Mouse (Mus musculus) forebrain, embryonic 16.5 days (tissue): ENCODE results near the gene Dpep2nb. TPM values are rescaled to one million over a fixed set of nuclear protein-coding genes. Genes with fewer than 3 reads are reported as not detected.
A peak's percentile ranks its signal among the peaks of the same experiment; 100 is the strongest.

Experiments used
- ATAC-seq: fragments of 200-750 bp; cut with Nextera tagmentation; 2 replicates; pipeline ENCODE4 v1.8.0; 2017; ENCODE audit warnings: mild to moderate bottlenecking, moderate library complexity
- H3K27ac ChIP-seq: fragments of 300-500 bp; sonication (generic); 2 replicates; pipeline ENCODE4 v1.5.1; 2014; ENCODE audit warnings: low read length, control low read depth
- H3K27me3 ChIP-seq: fragments of 300-500 bp; sonication (generic); replicated peaks from 2 replicates; pipeline ENCODE4 v1.6.1; 2014; ENCODE audit warnings: low read length; ENCODE audit not compliant: control insufficient read depth, insufficient read depth
- H3K36me3 ChIP-seq: fragments of 300-500 bp; sonication (generic); 2 replicates; pipeline ENCODE4 v1.6.1; 2014; ENCODE audit not compliant: control insufficient read depth, insufficient read depth
- H3K4me1 ChIP-seq: fragments of 300-500 bp; sonication (generic); replicated peaks from 2 replicates; pipeline ENCODE4 v1.6.1; 2014; ENCODE audit warnings: low read length; ENCODE audit not compliant: control insufficient read depth, insufficient read depth
- H3K4me2 ChIP-seq: fragments of 300-500 bp; sonication (generic); 2 replicates; pipeline ENCODE4 v1.6.1; 2014; ENCODE audit warnings: mild to moderate bottlenecking, low read length, control low read depth
- H3K4me3 ChIP-seq: fragments of 300-500 bp; sonication (generic); replicated peaks from 2 replicates; pipeline ENCODE4 v1.5.1; 2014; ENCODE audit warnings: mild to moderate bottlenecking, low read length, control low read depth
- H3K9ac ChIP-seq: fragments of 300-500 bp; sonication (generic); replicated peaks from 2 replicates; pipeline ENCODE4 v1.6.1; 2014; ENCODE audit warnings: low read depth, low read length, control low read depth
- H3K9me3 ChIP-seq: fragments of 300-500 bp; sonication (generic); 2 replicates; pipeline ENCODE4 v1.6.1; 2016; ENCODE audit warnings: low read length; ENCODE audit not compliant: control insufficient read depth
- WGBS: fragments of 180-500 bp; shearing (Covaris S2); extraction: QIAGEN DNeasy Blood & Tissue Kit; methylation state at CpG from one replicate; pipeline ENCODE4 v1.1.7; 2014; 5-methylcytosine and 5-hydroxymethylcytosine counted together
- polyA plus RNA-seq: library from polyadenylated mRNA; unstranded; fragments of >200 nt; fragmentation: Nextera tagmentation; extraction: Ambion mirVana; gene quantifications from 2 replicates; pipeline ENCODE4 v1.2.1, GENCODE M21; 2015

Dpep2nb gene
- polyA plus RNA-seq, 1 experiment from 2014 or later, result not detected

- ATAC-seq, result no peak
- Histone ChIP-seq H3K4me2 (no peak overlapping the region), H3K36me3 (no peaks in the 10 kb centered on the region), H3K27ac (no peak overlapping the region), H3K27me3 (peaks cover 15% of the 10 kb centered on the region), H3K9me3 (no peaks in the 10 kb centered on the region), H3K4me1 (no peaks in the 10 kb centered on the region), H3K4me3 (no peak overlapping the region), H3K9ac (no peak overlapping the region)
- 64% methylated on average over 1 of the region's 1 CpGs for WGBS
These were observed 36.4 kb downstream of the Dpep2nb start for GRCm38 (mm10) chr8:105969367-105969766.

GRCm38 (mm10) chr8:105966692-105967311 lies 39.0 kb downstream of the Dpep2nb start:
- Histone ChIP-seq H3K36me3 (no peaks in the 10 kb centered on the region), H3K9ac (no peak overlapping the region), H3K27me3 (peaks cover 15% of the 10 kb centered on the region), H3K4me3 (no peak overlapping the region), H3K27ac (no peak overlapping the region), H3K4me1 (no peaks in the 10 kb centered on the region), H3K4me2 (no peak overlapping the region), H3K9me3 (no peaks in the 10 kb centered on the region)
- WGBS, result 8% methylated on average over 19 of the region's 19 CpGs
- 0 out of 2 replicates have a peak, but pooled peaks have one; percentile 10 for ATAC-seq

GRCm38 (mm10) chr8:105965905-105966341 lies 39.9 kb downstream of the Dpep2nb start, which contains the start of gene Slc12a4:
TSS of gene Slc12a4 (minus strand) at chr8:105966097.
- ATAC-seq, result peak; percentile 87
- H3K36me3 ChIP-seq, result no peaks in the 10 kb centered on the region
- no peak within 1 kb of the TSS for H3K27ac ChIP-seq

GRCm38 (mm10) chr8:105965266-105965904 lies 40.4 kb downstream of the Dpep2nb start:
- H3K9me3 ChIP-seq, result no peaks in the 10 kb centered on the region
- no peaks in the 10 kb centered on the region for H3K4me1 ChIP-seq
- WGBS, result 3% methylated on average over 37 of the region's 40 CpGs
- H3K27ac ChIP-seq, result no peak overlapping the region
- ATAC-seq, result peak; percentile 75
- peak overlapping the region; percentile 67 for H3K4me2 ChIP-seq
- H3K4me3 ChIP-seq, result peak overlapping the region; percentile 59
- H3K9ac ChIP-seq, result peak overlapping the region; percentile 70
- no peaks in the 10 kb centered on the region for H3K36me3 ChIP-seq
- peaks cover 15% of the 10 kb centered on the region for H3K27me3 ChIP-seq

More at GRCm38 (mm10) chr8:105965905-105966341, 39.9 kb downstream of the Dpep2nb start, which contains the start of gene Slc12a4:
- WGBS, result under 1% methylated on average over 46 of the region's 47 CpGs
- peak within 1 kb of the TSS; percentile 70 for H3K9ac ChIP-seq
- no peaks in the 10 kb centered on the region for H3K9me3 ChIP-seq
- no peaks in the 10 kb centered on the region for H3K4me1 ChIP-seq
- H3K27me3 ChIP-seq, result peaks cover 15% of the 10 kb centered on the region
- H3K4me2 ChIP-seq, result peak within 1 kb of the TSS; percentile 67
- H3K4me3 ChIP-seq, result peak within 1 kb of the TSS; percentile 59

- ATAC-seq, result no peak
- Histone ChIP-seq H3K27me3 (peaks cover 15% of the 10 kb centered on the region), H3K4me3 (peak overlapping the region; percentile 59; the same call in 1 of the 2 replicates)
These were observed 41.1 kb downstream of the Dpep2nb start for GRCm38 (mm10) chr8:105964506-105965265.

GRCm38 (mm10) chr8:105961536-105961935 lies 44.2 kb downstream of the Dpep2nb start:
- no peak for ATAC-seq
- Histone ChIP-seq H3K4me1 (no peaks in the 10 kb centered on the region), H3K9me3 (no peaks in the 10 kb centered on the region), H3K4me3 (no peak overlapping the region), H3K9ac (no peak overlapping the region), H3K27ac (no peak overlapping the region), H3K4me2 (no peak overlapping the region), H3K36me3 (no peaks in the 10 kb centered on the region), H3K27me3 (peaks cover 4% of the 10 kb centered on the region)
- 85% methylated on average over 10 of the region's 10 CpGs for WGBS

More at GRCm38 (mm10) chr8:105964506-105965265, 41.1 kb downstream of the Dpep2nb start:
- H3K4me1 ChIP-seq, result no peaks in the 10 kb centered on the region
- peak overlapping the region; percentile 67 for H3K4me2 ChIP-seq
- H3K9ac ChIP-seq, result no peak overlapping the region
- no peak overlapping the region for H3K27ac ChIP-seq
- 72% methylated on average over 12 of the region's 12 CpGs for WGBS
- no peaks in the 10 kb centered on the region for H3K36me3 ChIP-seq
- no peaks in the 10 kb centered on the region for H3K9me3 ChIP-seq

GRCm38 (mm10) chr8:105961101-105961500 lies 44.7 kb downstream of the Dpep2nb start:
- WGBS, result 76% methylated on average over 14 of the region's 14 CpGs
- ATAC-seq, result no peak
- Histone ChIP-seq H3K9ac (no peak overlapping the region), H3K36me3 (no peaks in the 10 kb centered on the region), H3K4me2 (no peak overlapping the region), H3K4me3 (no peak overlapping the region), H3K9me3 (no peaks in the 10 kb centered on the region), H3K4me1 (no peaks in the 10 kb centered on the region), H3K27ac (no peak overlapping the region), H3K27me3 (peaks cover 3% of the 10 kb centered on the region)

GRCm38 (mm10) chr8:105959350-105959749 lies 46.4 kb downstream of the Dpep2nb start:
- Histone ChIP-seq H3K4me2 (no peak overlapping the region), H3K4me3 (no peak overlapping the region), H3K9me3 (no peaks in the 10 kb centered on the region), H3K27me3 (no peaks in the 10 kb centered on the region), H3K27ac (no peak overlapping the region), H3K36me3 (no peaks in the 10 kb centered on the region), H3K4me1 (no peaks in the 10 kb centered on the region), H3K9ac (no peak overlapping the region)
- WGBS, result 74% methylated on average over 7 of the region's 7 CpGs
- ATAC-seq, result no peak

GRCm38 (mm10) chr8:105957813-105958212 lies 48.0 kb downstream of the Dpep2nb start:
- no peak overlapping the region for H3K9ac ChIP-seq
- no peaks in the 10 kb centered on the region for H3K4me1 ChIP-seq
- no peak for ATAC-seq
- H3K4me3 ChIP-seq, result no peak overlapping the region
- H3K27ac ChIP-seq, result no peak overlapping the region
- H3K36me3 ChIP-seq, result no peaks in the 10 kb centered on the region
- H3K4me2 ChIP-seq, result no peak overlapping the region
- no peaks in the 10 kb centered on the region for H3K9me3 ChIP-seq
- no peaks in the 10 kb centered on the region for H3K27me3 ChIP-seq
- WGBS, result 76% methylated on average over 3 of the region's 4 CpGs
